Mouse (Mus musculus) liver, embryonic 14.5 days (tissue): ENCODE measurements around the gene Tnip1.

Experiments
- CTCF ChIP-seq: IDR thresholded peaks from 2 replicates; pipeline ENCODE4 v1.5.1; 2016; ENCODE audit warnings: antibody characterized with exemption, low read depth, control low read depth
- EP300 ChIP-seq: IDR thresholded peaks from 2 replicates; pipeline ENCODE4 v1.6.1; 2016; ENCODE audit warnings: antibody characterized with exemption, low read depth

DNA sequence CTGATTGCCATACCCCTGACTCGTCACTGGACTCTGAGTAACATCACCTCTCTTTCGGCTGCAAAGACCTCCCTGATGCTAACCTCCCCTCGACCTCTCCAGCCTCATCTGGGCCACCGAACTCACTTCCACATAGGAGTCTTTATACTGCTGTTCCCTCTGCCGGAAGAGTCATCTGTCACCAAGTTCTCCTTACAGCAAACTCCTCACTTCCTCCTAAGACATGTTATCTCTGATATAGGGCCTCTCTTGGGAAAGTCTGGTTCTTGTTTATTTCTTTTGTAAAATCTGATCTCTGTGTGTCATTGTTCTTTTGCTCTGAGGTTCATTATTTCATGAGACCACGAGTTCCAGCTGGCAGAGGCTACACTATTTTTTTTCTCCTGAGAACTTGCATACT is 45.5 kb upstream of the Tnip1 start:
- TF ChIP-seq CTCF, result no peak
- no peak for TF ChIP-seq EP300
